Mouse (Mus musculus): ENCODE data around the gene Cdh22. TPM values are rescaled to one million over a fixed set of nuclear protein-coding genes. Genes with fewer than 3 reads are reported as not detected.

Gene Cdh22
- polyA plus RNA-seq, 1 experiment from 2014 or later: 0.25 TPM

GRCm38 (mm10) chr2:165073381-165073781 is 161.3 kb downstream of the Cdh22 start:
- Histone ChIP-seq H3K4me2 (replicated peaks; ENCODE audit: low read depth) (no peak overlapping the region), H3K36me3 (ENCODE audit: control insufficient read depth, insufficient read depth) (no peaks in the 10 kb centered on the region), H3K27me3 (replicated peaks; ENCODE audit: control insufficient read depth, insufficient read depth, low read length) (peaks cover 28% of the 10 kb centered on the region), H3K4me3 (ENCODE audit: low read depth, low read length) (no peak overlapping the region), H3K9ac (ENCODE audit: low read depth, low read length) (no peak overlapping the region), H3K27ac (ENCODE audit: low read depth, low read length) (no peak overlapping the region), H3K4me1 (replicated peaks; ENCODE audit: control insufficient read depth, insufficient read depth, low read length) (no peaks in the 10 kb centered on the region), H3K9me3 (ENCODE audit: control insufficient read depth) (no peaks in the 10 kb centered on the region)
- TF ChIP-seq CTCF (IDR thresholded peaks at IDR 0.05; ENCODE audit: low read depth): no peak
- ATAC-seq: no peak
- 27% methylated on average over 8 of the region's 9 CpGs for WGBS

- H3K9me3 ChIP-seq (ENCODE audit: control insufficient read depth): no peaks in the 10 kb centered on the region
- WGBS: 22% methylated on average over 23 of the region's 23 CpGs
- H3K4me1 ChIP-seq (replicated peaks; ENCODE audit: control insufficient read depth, insufficient read depth, low read length): no peaks in the 10 kb centered on the region
- ATAC-seq: no peak
- no peak overlapping the region for H3K9ac ChIP-seq (ENCODE audit: low read depth, low read length)
- no peak overlapping the region for H3K4me3 ChIP-seq (ENCODE audit: low read depth, low read length)
- TF ChIP-seq CTCF (IDR thresholded peaks at IDR 0.05; ENCODE audit: low read depth): peak; percentile 78
- no peak overlapping the region for H3K27ac ChIP-seq (ENCODE audit: low read depth, low read length)
- H3K36me3 ChIP-seq (ENCODE audit: control insufficient read depth, insufficient read depth): no peaks in the 10 kb centered on the region
- H3K27me3 ChIP-seq (replicated peaks; ENCODE audit: control insufficient read depth, insufficient read depth, low read length): peaks cover 10% of the 10 kb centered on the region
- H3K4me2 ChIP-seq (replicated peaks; ENCODE audit: low read depth): no peak overlapping the region
These were observed 164.4 kb downstream of the Cdh22 start for GRCm38 (mm10) chr2:165070096-165070816.

GRCm38 (mm10) chr2:165068806-165069205 is 165.8 kb downstream of the Cdh22 start:
- no peak overlapping the region for H3K4me3 ChIP-seq (ENCODE audit: low read depth, low read length)
- no peak overlapping the region for H3K27ac ChIP-seq (ENCODE audit: low read depth, low read length)
- no peak overlapping the region for H3K9ac ChIP-seq (ENCODE audit: low read depth, low read length)
- no peak for TF ChIP-seq CTCF (IDR thresholded peaks at IDR 0.05; ENCODE audit: low read depth)
- ATAC-seq: no peak
- no peak overlapping the region for H3K4me2 ChIP-seq (replicated peaks; ENCODE audit: low read depth)
- H3K36me3 ChIP-seq (ENCODE audit: control insufficient read depth, insufficient read depth): no peaks in the 10 kb centered on the region
- H3K4me1 ChIP-seq (replicated peaks; ENCODE audit: control insufficient read depth, insufficient read depth, low read length): no peaks in the 10 kb centered on the region
- 71% methylated on average over 2 of the region's 2 CpGs for WGBS
- no peaks in the 10 kb centered on the region; the same call in none of the 2 replicates for H3K27me3 ChIP-seq (replicated peaks; ENCODE audit: control insufficient read depth, insufficient read depth, low read length)
- H3K9me3 ChIP-seq (ENCODE audit: control insufficient read depth): no peaks in the 10 kb centered on the region

GRCm38 (mm10) chr2:165064489-165064888 is 170.2 kb downstream of the Cdh22 start:
- no peaks in the 10 kb centered on the region for H3K4me1 ChIP-seq (replicated peaks; ENCODE audit: control insufficient read depth, insufficient read depth, low read length)
- H3K27me3 ChIP-seq (replicated peaks; ENCODE audit: control insufficient read depth, insufficient read depth, low read length): no peaks in the 10 kb centered on the region
- no peak for ATAC-seq
- TF ChIP-seq CTCF (IDR thresholded peaks at IDR 0.05; ENCODE audit: low read depth): no peak
- no peak overlapping the region for H3K4me3 ChIP-seq (ENCODE audit: low read depth, low read length)
- H3K4me2 ChIP-seq (replicated peaks; ENCODE audit: low read depth): no peak overlapping the region
- no peaks in the 10 kb centered on the region for H3K9me3 ChIP-seq (ENCODE audit: control insufficient read depth)
- H3K27ac ChIP-seq (ENCODE audit: low read depth, low read length): no peak overlapping the region
- WGBS: 46% methylated on average over 7 of the region's 7 CpGs
- no peaks in the 10 kb centered on the region for H3K36me3 ChIP-seq (ENCODE audit: control insufficient read depth, insufficient read depth)
- no peak overlapping the region for H3K9ac ChIP-seq (ENCODE audit: low read depth, low read length)

GRCm38 (mm10) chr2:165061638-165062433 is 172.8 kb downstream of the Cdh22 start:
- Histone ChIP-seq H3K36me3 (ENCODE audit: control insufficient read depth, insufficient read depth) (no peaks in the 10 kb centered on the region), H3K4me1 (replicated peaks; ENCODE audit: control insufficient read depth, insufficient read depth, low read length) (no peaks in the 10 kb centered on the region), H3K9ac (ENCODE audit: low read depth, low read length) (no peak overlapping the region), H3K27me3 (replicated peaks; ENCODE audit: control insufficient read depth, insufficient read depth, low read length) (no peaks in the 10 kb centered on the region), H3K9me3 (ENCODE audit: control insufficient read depth) (no peaks in the 10 kb centered on the region), H3K27ac (ENCODE audit: low read depth, low read length) (no peak overlapping the region), H3K4me2 (replicated peaks; ENCODE audit: low read depth) (no peak overlapping the region), H3K4me3 (ENCODE audit: low read depth, low read length) (no peak overlapping the region)
- no peak for TF ChIP-seq CTCF (IDR thresholded peaks at IDR 0.05; ENCODE audit: low read depth)
- WGBS: 48% methylated on average over 16 of the region's 16 CpGs
- no peak for ATAC-seq

Other genes starting within 250 kb of the Cdh22 start
- gene Ncoa5, start 200.0 kb downstream of the Cdh22 start, polyA plus RNA-seq (2015; fragmentation: Nextera tagmentation; extraction: Ambion mirVana): 11.9 and 13.9 TPM in 2 replicates
- gene Cd40, start 179.2 kb downstream of the Cdh22 start, polyA plus RNA-seq (2015; fragmentation: Nextera tagmentation; extraction: Ambion mirVana): 3.6 and 4.6 TPM in 2 replicates
- gene 1700025C18Rik, start 144.1 kb downstream of the Cdh22 start, polyA plus RNA-seq (2015; fragmentation: Nextera tagmentation; extraction: Ambion mirVana): not detected in 2 replicates
- gene Slc35c2, start 53.0 kb upstream of the Cdh22 start, polyA plus RNA-seq (2015; fragmentation: Nextera tagmentation; extraction: Ambion mirVana): 199 and 209 TPM in 2 replicates
- gene Elmo2, start 91.6 kb upstream of the Cdh22 start, polyA plus RNA-seq (2015; fragmentation: Nextera tagmentation; extraction: Ambion mirVana): 62.2 and 63.6 TPM in 2 replicates
- 0.23 and 0.44 TPM in 2 replicates for gene Zfp663, start 133.9 kb upstream of the Cdh22 start, polyA plus RNA-seq (2015; fragmentation: Nextera tagmentation; extraction: Ambion mirVana)
- 0.82 and 0.90 TPM in 2 replicates for gene Zfp334, start 153.4 kb upstream of the Cdh22 start, polyA plus RNA-seq (2015; fragmentation: Nextera tagmentation; extraction: Ambion mirVana)
- 1.7 and 1.8 TPM in 2 replicates for gene Ocstamp, start 165.6 kb upstream of the Cdh22 start, polyA plus RNA-seq (2015; fragmentation: Nextera tagmentation; extraction: Ambion mirVana)
- 0.10 TPM in 1 of 2 replicates, not detected in the other for gene Slc13a3, start 238.4 kb upstream of the Cdh22 start, polyA plus RNA-seq (2015; fragmentation: Nextera tagmentation; extraction: Ambion mirVana)

All from intestine, postnatal 0 days (tissue).